Mouse (Mus musculus) testis, adult 2 months (tissue): ENCODE results near the gene Atp5d.

Source experiments
- CTCF ChIP-seq: fragments of 200-500 bp; IDR thresholded peaks from 2 replicates; pipeline ENCODE4 v1.5.1; 2012; ENCODE audit warnings: low read depth, mild to moderate bottlenecking, inconsistent platforms, low read length, moderate library complexity; ENCODE audit not compliant: control insufficient read depth, insufficient read depth, insufficient replicate concordance
- POLR2A ChIP-seq: fragments of 200-500 bp; IDR thresholded peaks from 2 replicates; pipeline ENCODE4 v1.6.1; 2012; ENCODE audit warnings: low read depth, mild to moderate bottlenecking, inconsistent platforms, low read length, moderate library complexity; ENCODE audit not compliant: control insufficient read depth

DNA sequence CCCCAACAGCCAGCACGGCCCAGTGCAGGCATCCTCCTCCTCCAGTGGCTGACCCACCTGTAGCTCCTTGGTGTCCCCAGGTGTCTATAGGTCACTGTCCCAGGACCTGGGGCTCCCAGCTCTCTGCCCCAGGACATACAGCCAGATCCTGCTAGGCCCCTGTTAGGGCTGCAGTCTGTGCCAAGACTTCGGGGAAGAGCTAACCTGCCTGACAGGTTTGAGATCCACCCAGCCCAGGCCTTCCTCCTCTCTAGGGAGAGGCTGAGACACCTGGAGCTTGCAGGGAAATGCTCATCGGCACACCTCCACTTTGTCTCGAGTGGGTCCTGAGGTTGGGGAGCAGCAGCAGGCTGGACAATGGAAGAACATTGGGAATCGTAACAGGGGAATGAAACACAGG, 32.5 kb upstream of the Atp5d start:
- no peak for TF ChIP-seq CTCF
- no peak for TF ChIP-seq POLR2A
